Mouse (Mus musculus) v-Abl transformed pro-B cells (cell line): ENCODE results near the gene Gcnt3.

Experiments used
- in situ Hi-C, 2 experiments: fragments of 400-800 bp; cut with MboI; formaldehyde crosslinking; loops; one replicate each; pipeline ENCODE4 v1.15.1; 2025; ENCODE audit not compliant: unreplicated experiment in 2 of 2

Gcnt3 gene

GRCm38 (mm10) chr9:70010781-70011473 is 27.0 kb downstream of the Gcnt3 start:
- in situ Hi-C loops: loop anchor here in 1 of 2 experiments (25.0 kb wide), 1 partner anchor 576 kb away; no protein-coding TSS in a partner anchor

GRCm38 (mm10) chr9:70009754-70010304 is 28.1 kb downstream of the Gcnt3 start:
- in situ Hi-C loops: loop anchor here in 1 of 2 experiments (25.0 kb wide), 1 partner anchor 577 kb away; no protein-coding TSS in a partner anchor

- in situ Hi-C loops: loop anchor here in 1 of 2 experiments (25.0 kb wide), 1 partner anchor 580 kb away; no protein-coding TSS in a partner anchor
Observed at GRCm38 (mm10) chr9:70007506-70008248, 30.2 kb downstream of the Gcnt3 start.

GRCm38 (mm10) chr9:70006984-70007383 is 30.9 kb downstream of the Gcnt3 start:
- in situ Hi-C loops: loop anchor here in 1 of 2 experiments (25.0 kb wide), 1 partner anchor 580 kb away; no protein-coding TSS in a partner anchor

- in situ Hi-C loops: loop anchor here in 1 of 2 experiments (25.0 kb wide), 1 partner anchor 584 kb away; no protein-coding TSS in a partner anchor
Observed at GRCm38 (mm10) chr9:70003516-70003915, 34.4 kb downstream of the Gcnt3 start.

- in situ Hi-C loops: loop anchor here in 1 of 2 experiments (25.0 kb wide), 1 partner anchor 637 kb away; no protein-coding TSS in a partner anchor
Observed at GRCm38 (mm10) chr9:69999318-69999717, 38.6 kb downstream of the Gcnt3 start.

- in situ Hi-C loops: loop anchor here in 1 of 2 experiments (25.0 kb wide), 1 partner anchor 632 kb away; no protein-coding TSS in a partner anchor
Observed at GRCm38 (mm10) chr9:69994547-69994946, 43.3 kb downstream of the Gcnt3 start.

GRCm38 (mm10) chr9:69993479-69993878 is 44.4 kb downstream of the Gcnt3 start:
- in situ Hi-C loops: loop anchor here in 1 of 2 experiments (25.0 kb wide), 1 partner anchor 631 kb away; no protein-coding TSS in a partner anchor

- in situ Hi-C loops: loop anchor here in 1 of 2 experiments (25.0 kb wide), 1 partner anchor 631 kb away; no protein-coding TSS in a partner anchor
Observed at GRCm38 (mm10) chr9:69992841-69993277, 45.0 kb downstream of the Gcnt3 start.

GRCm38 (mm10) chr9:69990346-69990745 is 47.5 kb downstream of the Gcnt3 start:
- in situ Hi-C loops: loop anchor here in 1 of 2 experiments (25.0 kb wide), 1 partner anchor 628 kb away; no protein-coding TSS in a partner anchor

GRCm38 (mm10) chr9:69989303-69990121 is 48.4 kb downstream of the Gcnt3 start, which contains the start of gene Bnip2:
Gene Bnip2, plus strand, starts transcription at chr9:69989466.
- in situ Hi-C loops: loop anchor here (5.0 to 25.0 kb wide), 5 partner anchors 37 to 627 kb away; no protein-coding TSS in a partner anchor

- in situ Hi-C loops: loop anchor here (5.0 to 25.0 kb wide), 5 partner anchors 37 to 627 kb away; no protein-coding TSS in a partner anchor
Observed at GRCm38 (mm10) chr9:69988706-69989302, 49.1 kb downstream of the Gcnt3 start.

- in situ Hi-C loops: loop anchor here (5.0 to 25.0 kb wide), 5 partner anchors 35 to 625 kb away; no protein-coding TSS in a partner anchor
Observed at GRCm38 (mm10) chr9:69987579-69987978, 50.3 kb downstream of the Gcnt3 start.

- in situ Hi-C loops: loop anchor here (5.0 to 25.0 kb wide), 5 partner anchors 34 to 624 kb away; no protein-coding TSS in a partner anchor
Observed at GRCm38 (mm10) chr9:69986571-69986970, 51.3 kb downstream of the Gcnt3 start.

GRCm38 (mm10) chr9:69986063-69986462 is 51.8 kb downstream of the Gcnt3 start:
- in situ Hi-C loops: loop anchor here (5.0 to 25.0 kb wide), 5 partner anchors 34 to 624 kb away; no protein-coding TSS in a partner anchor

- in situ Hi-C loops: loop anchor here (5.0 to 25.0 kb wide), 5 partner anchors 33 to 623 kb away; no protein-coding TSS in a partner anchor
Observed at GRCm38 (mm10) chr9:69985526-69985925, 52.4 kb downstream of the Gcnt3 start.
